Mouse (Mus musculus): Measurements from ENCODE around the gene Prrt1.

Prrt1 gene

DNA sequence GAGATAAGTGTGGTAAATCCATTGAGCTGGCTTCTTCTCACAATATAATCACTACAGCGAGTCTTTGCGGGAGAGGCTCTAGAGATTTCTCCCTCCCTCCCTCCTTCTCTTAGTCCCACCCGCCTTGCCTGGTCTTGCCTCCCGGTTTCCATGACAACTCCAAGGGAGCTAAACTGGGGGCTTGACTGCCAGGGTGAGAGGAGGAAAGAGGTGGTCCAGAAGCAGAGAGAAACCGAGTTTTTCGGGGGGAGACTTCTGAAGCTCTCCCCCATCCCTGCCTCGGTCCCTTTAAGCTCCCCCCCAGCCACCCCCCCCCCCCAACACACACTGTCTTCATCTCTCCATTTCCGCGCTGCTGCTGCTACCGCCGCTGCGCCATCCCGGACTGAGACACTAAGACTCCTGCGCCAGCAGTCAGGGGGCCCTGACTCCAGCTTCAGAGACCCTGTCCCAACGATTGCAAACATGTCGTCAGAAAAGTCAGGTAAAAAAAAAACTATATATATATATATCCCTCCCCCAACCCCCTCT, at the start of gene Prrt1:
TSS of gene Prrt1 (plus strand) at position 313 of the 531 bp plus-strand sequence.
- no peak for DNase-seq (ENCODE audit: low read depth, low spot score)

DNA sequence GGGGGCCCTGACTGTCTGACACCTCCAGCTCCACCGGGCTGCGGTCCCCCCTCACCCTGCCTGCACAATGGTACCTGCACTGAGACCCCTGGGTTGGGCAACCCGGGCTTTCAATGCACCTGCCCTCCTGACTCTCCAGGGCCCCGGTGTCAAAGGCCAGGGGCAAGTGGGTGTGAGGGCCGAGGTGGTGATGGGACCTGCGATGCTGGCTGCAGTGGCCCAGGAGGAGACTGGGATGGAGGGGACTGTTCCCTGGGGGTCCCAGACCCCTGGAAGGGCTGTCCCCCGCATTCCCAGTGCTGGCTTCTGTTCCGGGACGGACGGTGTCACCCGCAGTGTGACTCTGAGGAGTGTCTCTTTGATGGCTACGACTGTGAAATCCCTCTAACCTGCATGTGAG, 46.8 kb upstream of the Prrt1 start:
- DNase-seq (ENCODE audit: low read depth, low spot score) = no peak

GRCm38 (mm10) chr17:34583397-34583796, 45.9 kb upstream of the Prrt1 start:
- DNase-seq (ENCODE audit: low read depth, low spot score) = no peak

- no peak for DNase-seq (ENCODE audit: low read depth, low spot score)
These were observed 45.5 kb upstream of the Prrt1 start for GRCm38 (mm10) chr17:34583819-34584218.

DNA sequence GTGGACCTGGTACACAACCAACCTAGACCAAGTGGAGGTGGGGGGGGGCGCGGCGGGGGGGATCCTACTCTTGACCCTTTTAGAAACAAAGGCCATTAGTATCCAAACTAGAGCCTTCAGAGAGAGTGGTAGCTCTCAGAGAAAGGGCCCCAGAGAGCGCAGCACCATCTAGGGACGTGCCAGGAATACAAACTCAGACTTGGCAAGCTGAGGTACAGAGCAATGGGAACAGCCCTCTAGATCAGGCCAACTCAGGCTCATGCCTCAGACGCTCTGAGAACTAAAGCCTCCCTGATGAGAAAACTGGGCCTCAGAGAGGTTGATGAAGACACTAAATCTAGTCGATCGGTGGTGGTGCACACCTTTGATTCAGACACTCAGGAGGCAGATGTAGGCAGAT, 44.2 kb upstream of the Prrt1 start:
- DNase-seq (ENCODE audit: low read depth, low spot score) = no peak

DNA sequence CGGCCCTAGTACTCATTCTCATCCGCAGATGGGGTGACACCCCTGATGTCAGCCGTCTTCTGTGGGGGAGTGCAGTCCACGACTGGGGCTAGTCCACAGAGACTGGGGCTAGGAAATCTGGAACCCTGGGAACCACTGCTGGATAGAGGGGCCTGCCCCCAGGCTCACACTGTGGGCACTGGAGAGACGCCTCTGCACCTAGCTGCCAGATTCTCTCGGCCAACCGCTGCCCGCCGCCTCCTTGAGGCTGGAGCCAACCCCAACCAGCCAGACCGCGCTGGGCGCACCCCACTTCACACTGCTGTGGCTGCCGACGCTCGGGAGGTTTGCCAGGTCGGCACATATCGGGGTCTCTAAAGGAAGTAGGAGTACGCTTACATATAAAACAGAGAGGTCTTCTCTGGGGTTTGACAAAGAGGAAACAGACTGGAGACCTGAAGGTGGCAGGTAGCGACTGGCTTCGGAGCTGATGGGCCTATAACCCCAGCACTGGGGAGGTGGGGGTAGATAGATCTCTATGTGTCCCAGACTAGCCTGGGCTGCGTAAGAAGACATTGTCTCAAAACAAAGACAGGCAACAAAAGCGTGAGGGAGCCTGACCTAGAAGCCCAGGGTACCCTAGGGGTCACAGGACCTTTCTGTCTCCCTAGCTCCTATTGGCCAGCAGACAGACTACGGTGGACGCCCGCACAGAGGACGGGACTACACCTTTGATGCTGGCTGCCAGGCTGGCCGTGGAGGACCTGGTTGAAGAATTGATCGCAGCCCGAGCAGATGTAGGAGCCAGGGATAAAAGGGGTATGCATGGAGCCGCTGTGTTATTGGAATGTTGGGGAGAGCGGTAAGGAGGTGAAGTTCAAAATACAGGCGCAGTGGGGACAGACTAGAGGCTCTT, 43.2 kb upstream of the Prrt1 start:
- DNase-seq (ENCODE audit: low read depth, low spot score) = no peak

- no peak for DNase-seq (ENCODE audit: low read depth, low spot score)
These were observed 42.4 kb upstream of the Prrt1 start for GRCm38 (mm10) chr17:34586796-34587422.

- DNase-seq (ENCODE audit: low read depth, low spot score) = peak; percentile 98
These were observed 41.9 kb upstream of the Prrt1 start for GRCm38 (mm10) chr17:34587423-34587811.

DNA sequence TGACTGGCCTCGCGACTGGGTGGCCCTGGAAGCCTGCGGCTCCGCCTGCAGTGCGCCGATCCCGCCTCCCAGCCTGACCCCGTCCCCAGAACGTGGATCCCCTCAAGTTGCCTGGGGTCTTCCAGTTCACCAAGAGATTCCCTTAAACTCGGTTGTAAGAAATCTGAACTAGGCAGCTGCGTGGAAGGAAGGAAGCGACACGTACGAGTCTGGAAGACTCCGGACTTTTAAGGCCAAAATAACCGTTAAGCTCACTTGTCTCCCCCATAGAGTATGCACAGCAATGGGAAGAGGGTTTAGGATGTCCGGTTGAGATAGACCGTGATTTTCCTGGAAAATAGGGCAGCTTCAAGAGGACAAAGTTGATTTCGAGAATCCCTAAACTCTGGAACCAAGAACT, 41.5 kb upstream of the Prrt1 start:
- no peak for DNase-seq (ENCODE audit: low read depth, low spot score)

- peak; percentile 64 for DNase-seq (ENCODE audit: low read depth, low spot score)
These were observed 40.6 kb upstream of the Prrt1 start for GRCm38 (mm10) chr17:34588767-34589166.

- DNase-seq (ENCODE audit: low read depth, low spot score) = no peak
These were observed 40.1 kb upstream of the Prrt1 start for GRCm38 (mm10) chr17:34589206-34589605.

GRCm38 (mm10) chr17:34589681-34590101, 39.6 kb upstream of the Prrt1 start, which contains the start of gene Gpsm3:
TSS of gene Gpsm3 (plus strand) at chr17:34589806.
- DNase-seq (ENCODE audit: low read depth, low spot score) = peak; percentile 85

GRCm38 (mm10) chr17:34590154-34590987, 39.0 kb upstream of the Prrt1 start:
- DNase-seq (ENCODE audit: low read depth, low spot score) = peak; percentile 48

DNA sequence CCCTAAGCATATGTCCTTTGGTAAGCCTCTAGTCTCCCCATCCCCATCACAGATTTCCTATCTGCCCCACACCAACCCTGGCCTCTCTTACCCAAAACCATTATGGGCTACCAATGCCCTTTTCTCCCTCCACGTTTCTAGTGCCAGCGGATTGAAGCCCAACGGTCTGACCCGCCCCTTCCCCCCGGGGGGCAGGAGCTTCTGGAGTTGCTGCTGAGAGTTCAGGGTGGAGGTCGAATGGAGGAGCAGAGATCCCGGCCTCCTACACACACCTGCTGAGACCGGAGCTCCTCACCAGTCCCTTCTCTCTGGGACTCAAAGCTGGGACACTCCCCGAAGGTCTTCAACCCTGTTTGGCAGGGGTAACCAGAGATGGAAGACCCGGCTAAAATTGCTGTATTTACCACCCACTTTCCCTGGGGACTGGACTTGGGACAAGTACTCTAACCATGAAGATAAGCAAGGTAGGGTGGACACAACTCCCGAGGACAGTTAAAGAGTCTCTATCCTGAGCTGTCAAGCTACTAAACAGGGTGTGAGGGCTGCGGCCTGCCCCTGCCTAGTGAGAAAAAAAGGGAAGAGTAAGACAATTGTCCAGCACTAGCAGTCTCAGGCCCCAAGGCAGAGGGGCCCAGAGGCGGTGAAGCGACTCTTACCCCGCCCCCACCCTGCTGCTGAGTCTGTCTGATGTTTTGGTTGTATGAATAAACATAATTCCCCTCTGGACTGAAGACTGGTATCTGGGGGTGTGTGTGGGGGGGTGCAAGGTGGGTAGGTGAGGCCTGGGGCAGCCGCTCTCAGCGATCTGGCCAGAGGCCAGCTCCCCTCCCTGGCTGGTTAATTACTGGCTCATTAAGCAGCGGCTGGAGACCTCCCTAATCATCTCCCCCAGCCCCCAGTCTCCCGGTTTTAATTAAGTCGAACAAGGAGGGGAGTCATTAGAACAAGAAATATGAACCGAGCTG, 38.0 kb upstream of the Prrt1 start, which contains the start of gene Pbx2:
TSS of gene Pbx2 (plus strand) at position 238 of the 965 bp plus-strand sequence.
- DNase-seq (ENCODE audit: low read depth, low spot score) = peak; percentile 89

DNA sequence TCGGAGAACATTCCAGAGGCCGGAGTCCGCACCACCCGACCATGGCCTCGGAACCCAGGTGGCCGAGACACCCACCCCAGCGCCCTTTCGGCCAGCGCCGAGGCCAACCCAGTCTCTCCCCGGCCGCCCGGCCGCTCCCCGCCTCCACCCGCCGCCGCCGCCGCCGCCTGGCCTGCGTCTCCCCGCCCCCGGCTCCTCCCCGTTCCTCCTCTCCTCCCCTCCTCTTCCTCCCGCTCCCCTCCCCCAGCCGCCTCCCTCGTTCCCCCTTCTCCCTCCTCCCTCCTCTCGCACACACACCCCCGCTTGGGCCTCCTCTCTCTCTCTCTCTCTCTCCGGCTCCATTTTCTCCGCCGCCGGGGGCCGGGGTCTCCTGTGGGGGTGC, 37.3 kb upstream of the Prrt1 start:
- DNase-seq (ENCODE audit: low read depth, low spot score) = peak; percentile 93

GRCm38 (mm10) chr17:34592581-34593549, 36.5 kb upstream of the Prrt1 start:
- DNase-seq (ENCODE audit: low read depth, low spot score) = peak; percentile 29

DNA sequence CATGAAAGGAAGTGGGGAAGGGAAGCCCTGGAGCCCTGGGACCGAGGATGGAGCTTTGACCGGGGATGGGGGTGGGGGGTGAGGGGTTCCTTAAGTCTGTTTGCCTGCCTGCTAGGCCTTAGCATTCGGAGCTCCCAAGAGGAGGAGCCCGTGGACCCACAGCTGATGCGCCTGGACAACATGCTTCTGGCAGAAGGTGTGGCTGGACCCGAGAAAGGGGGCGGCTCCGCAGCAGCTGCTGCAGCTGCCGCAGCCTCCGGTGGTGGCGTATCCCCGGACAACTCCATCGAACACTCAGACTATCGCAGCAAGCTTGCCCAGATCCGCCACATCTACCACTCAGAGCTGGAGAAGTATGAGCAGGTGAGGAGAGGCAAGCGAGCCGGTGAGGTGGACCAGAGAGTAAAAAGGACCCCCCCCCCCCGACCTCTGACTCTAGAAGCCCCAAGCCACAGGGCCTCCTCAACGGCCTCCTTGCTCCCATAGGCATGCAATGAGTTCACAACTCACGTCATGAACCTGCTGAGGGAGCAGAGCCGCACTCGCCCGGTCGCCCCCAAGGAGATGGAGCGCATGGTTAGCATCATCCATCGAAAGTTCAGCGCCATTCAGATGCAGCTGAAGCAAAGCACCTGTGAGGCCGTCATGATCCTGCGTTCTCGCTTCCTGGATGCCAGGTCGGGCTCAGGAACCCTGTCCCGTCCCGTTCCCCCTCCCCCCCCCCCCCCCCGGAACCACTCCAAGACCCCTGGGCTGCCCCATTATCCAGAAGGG, 35.4 kb upstream of the Prrt1 start:
- DNase-seq (ENCODE audit: low read depth, low spot score) = no peak

GRCm38 (mm10) chr17:34596098-34596497, 33.2 kb upstream of the Prrt1 start:
- no peak for DNase-seq (ENCODE audit: low read depth, low spot score)
